Mouse (Mus musculus) cerebellum, adult 11-12 months (tissue): ENCODE measurements around the gene Tex10.
"Not testable (repeated sequence)": the region's sequence is repeated elsewhere in the genome, so short reads cannot be mapped to it uniquely, and the experiment has no call there.

Experiments used
- DNase-seq: peaks from one replicate; pipeline ENCODE4 v3.0.0; 2022

Gene Tex10

GRCm38 (mm10) chr4:48472792-48473650 lies at the start of gene Tex10:
Tex10 (minus strand) TSS chr4:48473459.
- DNase-seq, result peak; percentile 80

DNA sequence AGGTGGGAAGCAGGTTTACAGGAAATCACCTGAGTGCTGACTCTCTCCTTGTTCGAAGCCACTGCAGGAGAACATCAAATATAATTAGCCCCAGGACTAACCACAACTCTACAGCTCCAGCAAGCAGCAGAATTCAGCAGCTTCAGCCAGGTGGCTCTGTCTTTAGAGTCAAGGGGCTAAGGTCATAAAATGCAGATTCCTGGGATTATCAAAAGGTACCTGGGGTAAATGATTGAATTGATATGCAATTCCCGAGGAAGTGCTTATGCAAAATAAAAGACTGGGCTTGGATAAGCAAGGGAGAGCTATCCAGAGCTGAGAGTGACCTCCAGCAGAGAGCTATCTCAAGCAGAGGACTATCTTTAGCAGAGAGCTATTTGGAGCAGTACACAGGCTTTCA lies 37.6 kb upstream of the Tex10 start:
- no peak for DNase-seq

DNA sequence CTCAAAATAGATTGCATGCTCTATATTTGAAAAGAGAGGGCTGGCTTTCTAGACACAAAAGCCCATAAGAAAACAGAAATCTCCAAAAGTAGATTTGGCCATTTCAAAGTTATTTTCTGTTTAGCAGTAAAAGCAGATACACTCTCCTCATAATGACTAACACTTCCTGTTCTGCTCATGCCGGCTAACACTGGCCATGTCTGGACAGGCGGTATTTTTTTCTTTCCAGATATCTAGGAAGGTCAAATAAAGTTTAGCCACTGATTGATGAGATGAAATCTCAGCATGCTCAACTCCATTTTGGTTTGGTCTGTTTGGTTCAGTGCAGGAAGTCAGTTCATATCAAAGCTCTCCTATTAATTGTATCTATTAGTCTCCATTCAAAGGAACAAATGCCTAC lies 19.3 kb upstream of the Tex10 start:
- no peak for DNase-seq

GRCm38 (mm10) chr4:48491290-48491743 lies 18.1 kb upstream of the Tex10 start:
- DNase-seq, result no peak

DNA sequence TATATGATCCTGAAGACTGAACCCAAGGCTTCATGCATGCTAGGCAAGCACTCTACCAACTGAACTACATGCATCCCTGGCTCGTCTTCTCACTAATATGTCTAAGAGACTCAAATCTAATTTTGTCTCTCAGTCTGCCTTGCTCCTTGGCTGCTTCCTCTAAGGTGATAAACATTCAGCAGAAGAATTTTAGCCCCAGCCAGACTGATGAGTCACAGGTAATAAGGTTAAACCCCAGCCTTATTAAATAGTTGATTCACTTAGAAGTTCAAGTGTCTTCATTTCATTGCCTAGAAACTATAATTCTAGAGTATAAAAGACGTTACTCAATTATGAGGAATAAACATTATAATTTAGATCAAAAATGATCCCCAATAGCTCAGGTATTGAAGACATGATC lies 15.7 kb upstream of the Tex10 start:
- no peak for DNase-seq

DNA sequence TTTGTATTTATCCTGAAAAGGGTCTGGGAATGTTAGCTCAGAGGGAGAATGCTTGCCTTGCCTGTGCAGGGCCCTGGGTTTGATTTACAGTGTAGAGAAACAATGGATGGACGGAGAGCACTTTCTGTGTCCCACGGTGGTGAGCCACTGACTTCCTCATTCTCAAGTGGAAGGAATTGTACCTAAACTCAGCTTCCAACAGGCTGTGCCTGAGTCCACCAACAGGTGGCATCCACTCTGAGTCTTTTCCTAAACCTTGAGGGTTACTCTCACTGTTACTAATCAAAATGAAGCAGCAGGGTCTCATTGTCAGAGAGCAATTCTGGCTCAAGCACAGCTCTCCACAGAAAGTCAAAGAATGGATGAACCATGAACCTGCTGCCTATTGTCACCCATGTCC lies 8.0 kb upstream of the Tex10 start:
- no peak for DNase-seq

DNA sequence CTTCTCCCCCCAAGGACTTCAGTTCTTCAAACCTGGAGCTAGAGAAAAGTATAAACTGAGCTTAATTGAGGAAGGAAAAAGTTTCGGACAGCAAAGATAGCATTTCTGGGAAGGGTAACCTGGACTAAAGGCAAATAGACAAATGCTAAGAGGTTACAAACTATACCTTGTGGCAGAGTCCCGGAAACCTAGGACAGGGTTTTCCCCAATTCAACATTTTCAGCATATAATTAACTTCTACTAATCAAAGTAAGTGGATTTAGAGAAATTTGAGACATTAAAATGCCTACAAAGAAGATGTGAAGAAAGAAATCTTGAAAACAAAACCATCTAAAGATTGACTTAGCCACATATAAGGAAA lies 372 bp upstream of the Tex10 start:
- DNase-seq, result no peak

DNA sequence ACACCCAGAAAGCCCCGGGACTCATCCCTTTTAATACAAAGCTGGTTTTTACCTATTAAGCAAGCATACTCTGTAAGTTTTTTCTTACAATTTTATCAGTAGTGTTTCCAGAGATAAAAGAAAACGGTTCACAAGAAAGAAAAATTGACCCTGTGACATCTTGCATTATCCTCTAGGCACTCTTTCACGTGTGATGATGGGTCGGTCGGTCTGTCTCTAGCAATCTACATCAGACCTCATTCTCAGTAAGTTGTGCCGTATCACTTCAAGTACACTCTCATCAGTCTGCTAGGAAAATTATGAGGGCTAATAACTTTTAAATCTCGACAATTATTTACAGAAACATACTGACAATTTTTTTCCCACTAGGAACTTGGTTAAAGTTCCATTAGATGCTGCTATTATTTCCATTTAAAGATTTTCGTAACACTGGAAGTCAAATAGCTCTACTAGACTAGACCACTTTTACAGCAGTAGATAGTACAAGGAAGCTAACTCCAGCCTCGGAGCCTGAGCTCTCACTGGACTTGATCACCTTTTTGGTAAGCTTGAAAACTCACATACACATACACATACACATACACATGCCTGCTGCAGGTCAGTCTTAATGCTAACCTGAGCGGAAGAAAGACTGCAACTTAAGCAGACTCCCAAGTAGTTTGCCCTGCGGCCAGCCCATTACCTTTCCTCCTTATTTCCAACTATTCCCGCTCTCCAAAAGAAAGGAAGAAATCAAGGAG lies 1.0 kb downstream of the Tex10 start:
- peak; percentile 8 for DNase-seq

DNA sequence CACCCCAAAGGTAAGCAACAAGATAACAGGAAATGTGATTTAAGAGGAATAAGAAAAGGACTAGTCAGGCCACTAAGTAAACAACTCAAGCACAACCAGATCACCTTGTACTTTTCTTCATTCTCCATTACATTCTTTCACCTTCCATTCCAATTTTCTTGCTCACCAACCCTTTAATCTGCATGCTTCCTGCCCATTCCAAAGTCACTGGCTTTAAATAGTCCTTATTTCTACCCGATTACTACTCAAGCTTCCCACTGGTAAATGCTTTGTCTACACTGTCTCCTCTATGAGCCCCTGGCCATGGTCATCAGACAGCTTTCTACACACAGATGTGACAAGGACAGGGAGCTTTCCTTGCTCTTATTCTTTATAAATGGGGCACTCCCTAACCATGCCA lies 2.3 kb downstream of the Tex10 start:
- DNase-seq, result no peak

- no peak for DNase-seq
Measured at GRCm38 (mm10) chr4:48461060-48461459, 12.2 kb downstream of the Tex10 start.

GRCm38 (mm10) chr4:48458436-48458835 lies 14.8 kb downstream of the Tex10 start:
- no peak for DNase-seq

- no peak for DNase-seq
Measured at GRCm38 (mm10) chr4:48454106-48454773, 19.0 kb downstream of the Tex10 start.

DNA sequence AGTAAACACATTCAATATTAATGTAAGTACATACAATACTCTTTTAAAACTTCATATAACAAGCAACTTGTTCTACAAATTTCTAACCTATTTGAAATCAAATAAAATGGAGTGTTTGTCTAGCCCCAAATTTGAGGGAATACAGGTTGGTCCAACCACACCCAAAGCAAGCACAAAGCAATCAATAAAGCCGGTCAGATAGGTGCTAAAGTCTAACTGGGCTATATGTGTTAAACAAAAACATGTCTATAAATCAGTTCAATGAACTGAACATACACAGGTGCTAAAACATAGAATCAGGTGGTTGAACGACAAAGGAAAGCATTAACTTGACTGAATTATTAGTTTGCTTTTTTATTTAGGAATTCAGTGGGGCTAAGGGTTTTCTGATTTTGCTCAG lies 45.2 kb downstream of the Tex10 start:
- DNase-seq, result no peak

GRCm38 (mm10) chr4:48427413-48427812 lies 45.8 kb downstream of the Tex10 start:
- no peak for DNase-seq

DNA sequence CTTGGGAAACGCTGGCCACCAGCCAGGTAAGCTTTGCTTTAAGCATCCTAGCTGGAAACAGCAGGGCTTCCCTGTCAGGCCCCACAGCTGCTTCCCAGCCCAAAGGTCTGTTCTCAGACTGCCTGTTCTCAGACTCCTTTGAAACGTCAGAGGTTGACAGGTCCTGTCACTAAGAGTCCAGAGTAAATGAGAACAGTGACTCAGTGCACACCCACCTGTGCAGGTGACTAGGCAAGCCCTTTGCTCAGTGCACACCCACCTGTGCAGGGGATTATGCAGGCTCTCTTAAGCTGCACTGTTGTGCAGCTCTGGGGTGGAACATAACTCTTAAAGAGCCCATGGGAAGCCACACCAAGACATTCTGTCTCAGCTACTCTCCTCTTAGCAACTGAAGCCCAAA lies 49.5 kb downstream of the Tex10 start:
- no peak for DNase-seq

- DNase-seq, result no peak
Measured at GRCm38 (mm10) chr4:48422633-48423032, 50.6 kb downstream of the Tex10 start.

- DNase-seq, result no peak
Measured at GRCm38 (mm10) chr4:48418831-48419468, 54.3 kb downstream of the Tex10 start.

DNA sequence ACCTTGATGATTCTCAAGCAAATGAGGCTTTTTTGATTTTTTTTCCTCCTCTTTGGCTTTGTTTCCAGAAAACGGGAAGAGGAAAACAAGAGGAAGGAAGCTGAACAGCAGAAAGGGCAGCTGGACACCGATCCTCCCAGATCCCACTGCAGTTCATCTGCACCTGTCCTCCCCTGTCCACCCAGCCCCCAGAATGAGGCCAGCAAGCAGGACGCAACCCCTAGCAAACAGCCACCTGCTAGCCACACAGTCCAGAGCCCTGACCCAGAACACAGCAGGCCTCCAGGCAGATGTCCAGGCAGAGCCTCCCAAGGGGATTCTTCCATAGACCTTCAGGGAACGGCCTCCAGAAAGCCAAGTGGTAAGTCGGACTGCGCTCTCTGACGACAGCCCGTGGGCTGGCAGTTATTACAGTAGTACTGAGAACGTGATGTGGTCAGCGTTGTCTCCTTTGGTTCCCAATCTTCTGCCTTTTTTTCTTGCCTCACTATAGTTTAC lies 57.4 kb downstream of the Tex10 start:
- peak; percentile 20 for DNase-seq

GRCm38 (mm10) chr4:48413473-48413872 lies 59.8 kb downstream of the Tex10 start:
- no peak for DNase-seq

DNA sequence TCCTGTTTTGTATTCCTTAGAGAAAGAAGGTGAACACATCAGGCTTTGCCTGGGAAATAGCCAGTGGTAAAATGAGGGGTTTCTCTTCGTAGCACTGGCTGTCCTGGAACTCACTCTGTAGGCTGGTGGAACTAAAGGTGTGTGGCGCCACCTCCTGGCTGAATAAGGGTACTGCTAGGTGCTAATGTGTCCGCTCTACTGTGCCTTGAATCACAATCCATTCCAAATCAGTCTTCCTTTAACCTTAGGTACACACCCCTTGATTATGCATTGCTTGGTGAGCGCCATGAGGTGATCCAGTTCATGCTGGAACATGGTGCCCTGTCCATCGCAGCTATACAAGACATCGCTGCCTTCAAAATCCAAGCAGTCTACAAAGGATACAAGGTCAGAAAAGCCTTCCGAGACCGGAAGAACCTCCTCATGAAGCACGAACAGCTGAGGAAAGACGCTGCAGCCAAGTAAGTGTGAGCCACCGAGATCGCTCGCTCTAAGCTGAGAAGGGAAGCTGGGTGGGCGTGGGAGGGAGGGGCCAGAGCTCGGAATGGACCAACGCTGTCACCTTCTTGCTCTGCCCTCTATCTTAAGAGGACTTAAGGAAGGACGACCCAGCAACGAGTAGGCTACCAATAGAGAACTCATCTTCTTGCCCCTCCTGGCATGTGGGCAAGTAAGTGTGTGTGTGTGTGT lies 65.8 kb downstream of the Tex10 start:
- DNase-seq, result no peak

- DNase-seq, result not testable (repeated sequence)
Measured at GRCm38 (mm10) chr4:48405724-48406491, 67.4 kb downstream of the Tex10 start.
